Mouse (Mus musculus) kidney, adult 2 months (tissue): ENCODE data around the gene Lsmem1.

Source experiments
- CTCF ChIP-seq: fragments of 200-500 bp; conservative IDR thresholded peaks from 2 replicates; pipeline ENCODE4 v1.5.1; 2011; ENCODE audit warnings: low read depth, mild to moderate bottlenecking, control low read depth, low read length, moderate library complexity, mixed read lengths; ENCODE audit not compliant: insufficient read depth, insufficient read length
- POLR2A ChIP-seq: fragments of 200-500 bp; IDR thresholded peaks from one replicate; pipeline ENCODE4 v1.6.1; 2011; ENCODE audit warnings: low read depth, low read length, control low read depth

- TF ChIP-seq POLR2A (no peak), CTCF (no peak)
These were observed 32.3 kb upstream of the Lsmem1 start for GRCm38 (mm10) chr12:40231632-40232031.
